Mouse (Mus musculus): Measurements from ENCODE around the gene Lpin2. TPM values are rescaled to one million over a fixed set of nuclear protein-coding genes. Genes with fewer than 3 reads are reported as not detected.

Gene Lpin2
- total RNA-seq, 4 experiments from 2014 or later: 43.3 to 68.5 (median 55.2) TPM

GRCm38 (mm10) chr17:71233210-71233609 lies 50.9 kb downstream of the Lpin2 start:
- DNase-seq: no peak

GRCm38 (mm10) chr17:71234041-71234594 lies 51.8 kb downstream of the Lpin2 start:
- DNase-seq: no peak

- DNase-seq: no peak
Observed at GRCm38 (mm10) chr17:71235229-71235958, 53.0 kb downstream of the Lpin2 start.

GRCm38 (mm10) chr17:71238494-71238893 lies 56.1 kb downstream of the Lpin2 start:
- no peak for DNase-seq

- DNase-seq: no peak
Observed at GRCm38 (mm10) chr17:71240811-71241210, 58.5 kb downstream of the Lpin2 start.

- DNase-seq: no peak
Observed at GRCm38 (mm10) chr17:71242666-71243065, 60.3 kb downstream of the Lpin2 start.

- no peak for DNase-seq
Observed at GRCm38 (mm10) chr17:71245133-71245532, 62.8 kb downstream of the Lpin2 start.

- DNase-seq: no peak
Observed at GRCm38 (mm10) chr17:71246022-71246421, 63.7 kb downstream of the Lpin2 start.

- no peak for DNase-seq
Observed at GRCm38 (mm10) chr17:71248963-71249362, 66.6 kb downstream of the Lpin2 start.

GRCm38 (mm10) chr17:71250046-71250445 lies 67.7 kb downstream of the Lpin2 start:
- DNase-seq: no peak

- DNase-seq: peak; percentile 82
Observed at GRCm38 (mm10) chr17:71250819-71251600, 68.7 kb downstream of the Lpin2 start.

GRCm38 (mm10) chr17:71251601-71252001 lies 69.2 kb downstream of the Lpin2 start:
- no peak for DNase-seq

- DNase-seq: no peak
Observed at GRCm38 (mm10) chr17:71252101-71252500, 69.7 kb downstream of the Lpin2 start.

- DNase-seq: no peak
Observed at GRCm38 (mm10) chr17:71253391-71253790, 71.0 kb downstream of the Lpin2 start.

- DNase-seq: no peak
Observed at GRCm38 (mm10) chr17:71254106-71254505, 71.7 kb downstream of the Lpin2 start.

GRCm38 (mm10) chr17:71254736-71255135 lies 72.4 kb downstream of the Lpin2 start:
- DNase-seq: no peak

GRCm38 (mm10) chr17:71256068-71256615 lies 73.8 kb downstream of the Lpin2 start:
- DNase-seq: no peak

- DNase-seq: no peak
Observed at GRCm38 (mm10) chr17:71256806-71257536, 74.6 kb downstream of the Lpin2 start.

- no peak for DNase-seq
Observed at GRCm38 (mm10) chr17:71259727-71260126, 77.4 kb downstream of the Lpin2 start.

GRCm38 (mm10) chr17:71260658-71261057 lies 78.3 kb downstream of the Lpin2 start:
- no peak for DNase-seq

- no peak for DNase-seq
Observed at GRCm38 (mm10) chr17:71263136-71263535, 80.8 kb downstream of the Lpin2 start.

GRCm38 (mm10) chr17:71264739-71265138 lies 82.4 kb downstream of the Lpin2 start:
- no peak for DNase-seq
